Mouse (Mus musculus) limb, embryonic 11.5 days (tissue): Measurements from ENCODE around the gene Krtap22-2. TPM values are rescaled to one million over a fixed set of nuclear protein-coding genes. Genes with fewer than 3 reads are reported as not detected.

ENCODE experiments used
- polyA plus RNA-seq: library from polyadenylated mRNA; unstranded; fragments of >200 nt; fragmentation: Nextera tagmentation; extraction: Ambion mirVana; gene quantifications from 2 replicates; pipeline ENCODE4 v1.2.1, GENCODE M21; 2014

The Krtap22-2 gene
- polyA plus RNA-seq, 1 experiment from 2014 or later, result not detected

Other genes with a start within 250 kb of the Krtap22-2 start
- not detected in 2 replicates for gene 2310057N15Rik, start 236.6 kb downstream of the Krtap22-2 start, polyA plus RNA-seq
- gene Gm5965, start 232.9 kb downstream of the Krtap22-2 start, polyA plus RNA-seq, result not detected in 2 replicates
- gene Gm20741, start 198.5 kb downstream of the Krtap22-2 start, polyA plus RNA-seq, result not detected in 2 replicates
- gene Krtap15, start 190.5 kb downstream of the Krtap22-2 start, polyA plus RNA-seq, result 0.23 TPM in 1 of 2 replicates, not detected in the other
- not detected in 2 replicates for gene Krtap14, start 184.6 kb downstream of the Krtap22-2 start, polyA plus RNA-seq
- gene Krtap19-1, start 141.3 kb downstream of the Krtap22-2 start, polyA plus RNA-seq, result not detected in 2 replicates
- not detected in 2 replicates for gene Krtap19-2, start 136.5 kb downstream of the Krtap22-2 start, polyA plus RNA-seq
- gene Krtap19-3, start 132.7 kb downstream of the Krtap22-2 start, polyA plus RNA-seq, result not detected in 2 replicates
- not detected in 2 replicates for gene Krtap19-4, start 125.7 kb downstream of the Krtap22-2 start, polyA plus RNA-seq
- gene Krtap19-5, start 114.3 kb downstream of the Krtap22-2 start, polyA plus RNA-seq, result not detected in 2 replicates
- gene Krtap19-9b, start 78.5 kb downstream of the Krtap22-2 start, polyA plus RNA-seq, result not detected in 2 replicates
- not detected in 2 replicates for gene Krtap16-3, start 47.9 kb downstream of the Krtap22-2 start, polyA plus RNA-seq
- gene Gm10229, start 4.5 kb upstream of the Krtap22-2 start, polyA plus RNA-seq, result not detected in 2 replicates
- not detected in 2 replicates for gene Krtap6-1, start 20.9 kb upstream of the Krtap22-2 start, polyA plus RNA-seq
- not detected in 2 replicates for gene Gm10228, start 30.7 kb upstream of the Krtap22-2 start, polyA plus RNA-seq
- gene Krtap6-5, start 37.1 kb upstream of the Krtap22-2 start, polyA plus RNA-seq, result not detected in 2 replicates
- not detected in 2 replicates for gene 1110025L11Rik, start 53.2 kb upstream of the Krtap22-2 start, polyA plus RNA-seq
- gene Krtap6-3, start 73.3 kb upstream of the Krtap22-2 start, polyA plus RNA-seq, result not detected in 2 replicates
- gene Gm6358, start 130.1 kb upstream of the Krtap22-2 start, polyA plus RNA-seq, result not detected in 2 replicates
- not detected in 2 replicates for gene Gm10061, start 140.3 kb upstream of the Krtap22-2 start, polyA plus RNA-seq
- not detected in 2 replicates for gene Gm9789, start 147.2 kb upstream of the Krtap22-2 start, polyA plus RNA-seq
- gene Gm7735, start 158.7 kb upstream of the Krtap22-2 start, polyA plus RNA-seq, result not detected in 2 replicates
- gene 1110057P08Rik, start 164.0 kb upstream of the Krtap22-2 start, polyA plus RNA-seq, result not detected in 2 replicates
- gene Krtap20-2, start 195.1 kb upstream of the Krtap22-2 start, polyA plus RNA-seq, result not detected in 2 replicates